In the genomic region with DNA sequence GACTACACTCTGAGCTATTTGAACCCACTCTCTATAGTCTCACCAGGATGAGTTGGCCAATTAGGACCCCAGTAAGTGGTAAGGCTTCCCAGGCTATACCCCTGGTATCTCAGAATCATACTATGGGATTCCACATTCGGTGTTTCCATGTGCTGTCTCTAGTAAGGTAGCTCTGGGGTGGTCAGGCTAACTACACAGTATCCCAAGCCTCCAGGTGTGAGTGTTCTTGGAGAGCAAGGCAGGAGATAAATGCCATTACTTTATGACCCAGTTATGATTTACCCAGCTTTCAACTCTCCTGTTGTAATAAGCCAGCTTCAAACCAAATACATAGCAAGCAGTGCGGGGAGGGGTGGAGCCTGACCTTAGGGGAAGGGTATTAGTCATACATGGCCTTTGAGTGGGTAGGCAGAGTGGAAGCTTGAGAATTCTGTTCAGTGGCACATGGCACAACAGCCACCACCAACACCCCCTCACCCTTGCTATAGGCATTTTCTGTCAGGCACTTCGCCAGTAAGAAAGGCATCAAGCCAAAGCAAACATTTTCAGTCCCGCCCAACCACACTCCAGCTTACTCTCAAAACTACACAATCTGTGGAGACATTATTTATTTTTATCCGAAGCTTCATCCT, we compare ENCODE assay signal across 9 mouse cellular contexts.
DNase-seq lines count a peak whose midpoint lies in the region; ATAC-seq and TF ChIP-seq lines count a peak whose summit lies in the region.
"Had no signal": no experiment of that assay in that cellular context is flagged by ENCODE, and none has a peak within 500 bp of the region (broad histone marks: within the 10 kb centered on the region; RNA-seq: fewer than 3 reads in every experiment).

No protein-coding gene starts in this region.

- peaks cover 2 to 4% of the 10 kb centered on the region in 2 experiments; a peak in 2 of 4 replicates for H3K4me1 ChIP-seq in heart, embryonic 14.5 days (ENCODE audit: control insufficient read depth in 2 of 2, insufficient read depth in 2 of 2, low read length in 2 of 2)
- H3K4me1 ChIP-seq in kidney, postnatal 0 days (replicated peaks; ENCODE audit: insufficient read depth, low read length): no peaks in the 10 kb centered on the region
- no peaks in the 10 kb centered on the region for H3K4me1 ChIP-seq in thymus, adult 2 months (replicated peaks; ENCODE audit: control insufficient read depth, insufficient read depth, low read length)

- no peak overlapping the region for H3K4me3 ChIP-seq in heart, embryonic 14.5 days (ENCODE audit: control insufficient read depth in 1 of 2, insufficient read depth in 1 of 2, low read depth in 1 of 2, low read length in 2 of 2)
- no peak overlapping the region for H3K4me3 ChIP-seq in kidney, postnatal 0 days (replicated peaks; ENCODE audit: low read depth, low read length)
- no peak overlapping the region for H3K4me3 ChIP-seq in thymus, adult 2 months (ENCODE audit: control insufficient read depth, insufficient read depth, low read length)

- ATAC-seq in heart, embryonic 14.5 days (ENCODE audit: insufficient number of reproducible peaks, insufficient read depth, low FRiP score, low read depth): peak; percentile 43; the same call in 1 of the 2 replicates
- ATAC-seq in kidney, postnatal 0 days (replicated peaks; ENCODE audit: low FRiP score, low read depth): no peak

- TF ChIP-seq POLR2A in thymus, adult 2 months (IDR thresholded peaks at IDR 0.05; ENCODE audit: control insufficient read depth, extremely low read depth, insufficient read depth, low read length, poor library complexity): no peak

- DNase-seq in heart, adult 9 months (ENCODE audit: low spot score in 2 of 2): no peak
- DNase-seq in adrenal gland, postnatal 14 days: peak; percentile 14
- DNase-seq in kidney, postnatal 0 days (ENCODE audit: low spot score): peak; percentile 46
- peak; percentile 2 for DNase-seq in lung, postnatal 25 days (ENCODE audit: low spot score)
- DNase-seq in ovary, postnatal 10 days (ENCODE audit: low spot score): no peak
- DNase-seq in thymus, adult 2 months: no peak
- DNase-seq in thymus, postnatal 36 days: no peak
- DNase-seq: cerebellum, adult 11-12 months had no signal

- no peaks in the 10 kb centered on the region for H3K9me3 ChIP-seq in heart, embryonic 14.5 days (ENCODE audit: control insufficient read depth, low read length)
- no peaks in the 10 kb centered on the region for H3K9me3 ChIP-seq in kidney, postnatal 0 days (replicated peaks; ENCODE audit: low read length)

- H3K4me2 ChIP-seq in heart, embryonic 14.5 days (ENCODE audit: low read length): no peak overlapping the region
- no peak overlapping the region for H3K4me2 ChIP-seq in kidney, postnatal 0 days (ENCODE audit: low read length)

- no peaks in the 10 kb centered on the region for H3K36me3 ChIP-seq in heart, embryonic 14.5 days (ENCODE audit: control insufficient read depth, insufficient read depth, low read length)
- no peaks in the 10 kb centered on the region for H3K36me3 ChIP-seq in kidney, postnatal 0 days (ENCODE audit: insufficient read depth, low read length)
- no peaks in the 10 kb centered on the region for H3K36me3 ChIP-seq in thymus, adult 2 months (ENCODE audit: control insufficient read depth, insufficient read depth, low read length)

- H3K27me3 ChIP-seq in heart, embryonic 14.5 days (ENCODE audit: control insufficient read depth, insufficient read depth, low read length): no peaks in the 10 kb centered on the region
- no peaks in the 10 kb centered on the region for H3K27me3 ChIP-seq in kidney, postnatal 0 days (ENCODE audit: insufficient read depth, low read length)
- H3K27me3 ChIP-seq in thymus, adult 2 months (ENCODE audit: control insufficient read depth, insufficient read depth, low read length): no peaks in the 10 kb centered on the region

- no peak overlapping the region for H3K9ac ChIP-seq in heart, embryonic 14.5 days (ENCODE audit: low read length)
- no peak overlapping the region for H3K9ac ChIP-seq in kidney, postnatal 0 days (ENCODE audit: low read depth, low read length)

- 61% methylated on average over 5 of the region's 5 CpGs for WGBS in heart, embryonic 14.5 days
- WGBS in kidney, postnatal 0 days: 60% methylated on average over 5 of the region's 5 CpGs
- WGBS in thymus, adult 2 months: 86% methylated on average over 5 of the region's 5 CpGs

- no peak for TF ChIP-seq CTCF in kidney, postnatal 0 days (IDR thresholded peaks at IDR 0.05; ENCODE audit: low read depth)
- TF ChIP-seq CTCF in thymus, adult 2 months (IDR thresholded peaks at IDR 0.05; ENCODE audit: borderline replicate concordance, control insufficient read depth, extremely low read depth, insufficient read depth, low read length, poor library complexity): no peak

- no peak overlapping the region for H3K27ac ChIP-seq in heart, embryonic 14.5 days (replicated peaks in 1 of 2; ENCODE audit: control insufficient read depth in 1 of 2, insufficient read depth in 1 of 2, low read depth in 2 of 2, low read length in 2 of 2)
- no peak overlapping the region for H3K27ac ChIP-seq in kidney, postnatal 0 days
- no peak overlapping the region for H3K27ac ChIP-seq in thymus, adult 2 months (ENCODE audit: control insufficient read depth, insufficient read depth, low read length)

Comparison
In these comparisons a context has a peak if more than half of its experiments do, and no peak if none do; other contexts are left out.
1. DNase-seq: peak in adrenal gland, postnatal 14 days (single experiment), kidney, postnatal 0 days (single experiment) and lung, postnatal 25 days (single experiment); none in heart, adult 9 months (0 of 2), ovary, postnatal 10 days (single experiment), thymus, adult 2 months (single experiment) and thymus, postnatal 36 days (0 of 2).